Mouse (Mus musculus) heart, embryonic 13.5 days (tissue): ENCODE data around the gene E2f3. TPM values are rescaled to one million over a fixed set of nuclear protein-coding genes. Genes with fewer than 3 reads are reported as not detected.

Experiments used
- ATAC-seq: fragments of 200-750 bp; cut with Nextera tagmentation; 2 replicates; pipeline ENCODE4 v1.8.0; 2017; ENCODE audit warnings: moderate TSS enrichment; ENCODE audit not compliant: insufficient number of reproducible peaks, low FRiP score, low TSS enrichment; ENCODE audit errors: extremely low read depth
- H3K27ac ChIP-seq: fragments of 300-500 bp; sonication (generic); replicated peaks from 2 replicates; pipeline ENCODE4 v1.5.1; 2015; ENCODE audit warnings: moderate library complexity, mild to moderate bottlenecking, inconsistent platforms
- H3K27me3 ChIP-seq: fragments of 300-500 bp; sonication (generic); replicated peaks from 2 replicates; pipeline ENCODE4 v1.6.1; 2015; ENCODE audit warnings: mild to moderate bottlenecking, inconsistent platforms
- H3K36me3 ChIP-seq: fragments of 300-500 bp; sonication (generic); 2 replicates; pipeline ENCODE4 v1.6.1; 2015; ENCODE audit warnings: mild to moderate bottlenecking, inconsistent platforms
- H3K4me1 ChIP-seq: fragments of 300-500 bp; sonication (generic); 2 replicates; pipeline ENCODE4 v1.6.1; 2015; ENCODE audit warnings: inconsistent platforms
- H3K4me2 ChIP-seq: fragments of 300-500 bp; sonication (generic); 2 replicates; pipeline ENCODE4 v1.6.1; 2015; ENCODE audit warnings: inconsistent platforms, mild to moderate bottlenecking, moderate library complexity
- H3K4me3 ChIP-seq: fragments of 300-500 bp; sonication (generic); 2 replicates; pipeline ENCODE4 v1.5.1; 2015; ENCODE audit warnings: moderate library complexity, mild to moderate bottlenecking, inconsistent platforms
- H3K9ac ChIP-seq: fragments of 300-500 bp; sonication (generic); 2 replicates; pipeline ENCODE4 v1.6.1; 2015; ENCODE audit warnings: inconsistent platforms, mild to moderate bottlenecking, moderate library complexity
- H3K9me3 ChIP-seq: fragments of 300-500 bp; sonication (generic); 2 replicates; pipeline ENCODE4 v1.6.1; 2016; ENCODE audit warnings: inconsistent platforms
- WGBS: fragments of 180-500 bp; shearing (Covaris S2); methylation state at CpG from one replicate; pipeline ENCODE4 v1.1.7; 2015; ENCODE audit warnings: mixed read lengths; 5-methylcytosine and 5-hydroxymethylcytosine counted together
- polyA plus RNA-seq: library from polyadenylated mRNA; unstranded; fragments of >200 nt; fragmentation: Nextera tagmentation; extraction: Ambion mirVana; gene quantifications from 2 replicates; pipeline ENCODE4 v1.2.1, GENCODE M21; 2015

Gene E2f3
- polyA plus RNA-seq, 1 experiment from 2014 or later, result 9.1 TPM

DNA sequence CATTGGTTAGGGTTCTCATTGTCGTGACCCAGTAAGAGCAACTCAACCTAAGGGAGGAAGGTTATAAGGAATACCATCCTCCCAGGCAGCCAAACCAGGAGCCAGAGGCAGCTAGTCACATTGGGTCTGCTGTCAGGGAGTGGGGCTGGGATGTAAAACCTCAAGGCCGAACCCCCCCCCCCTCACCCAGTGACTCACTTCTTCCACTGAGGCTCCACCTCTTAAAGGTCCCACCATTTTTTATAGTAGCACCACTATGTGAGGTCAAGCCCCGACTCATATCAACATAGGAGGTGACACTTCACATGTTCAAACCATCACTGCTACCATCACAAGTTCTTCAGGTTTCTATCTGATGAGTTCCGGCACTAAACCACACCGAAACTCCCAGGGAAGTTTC lies 19.0 kb upstream of the E2f3 start:
- no peaks in the 10 kb centered on the region for H3K36me3 ChIP-seq
- H3K9ac ChIP-seq, result no peak overlapping the region
- peaks cover 23% of the 10 kb centered on the region for H3K4me1 ChIP-seq
- H3K9me3 ChIP-seq, result no peaks in the 10 kb centered on the region
- H3K27ac ChIP-seq, result no peak overlapping the region
- ATAC-seq, result no peak
- WGBS, result 79% methylated on average over 5 of the region's 5 CpGs
- H3K27me3 ChIP-seq, result no peaks in the 10 kb centered on the region
- no peak overlapping the region for H3K4me2 ChIP-seq
- no peak overlapping the region for H3K4me3 ChIP-seq

DNA sequence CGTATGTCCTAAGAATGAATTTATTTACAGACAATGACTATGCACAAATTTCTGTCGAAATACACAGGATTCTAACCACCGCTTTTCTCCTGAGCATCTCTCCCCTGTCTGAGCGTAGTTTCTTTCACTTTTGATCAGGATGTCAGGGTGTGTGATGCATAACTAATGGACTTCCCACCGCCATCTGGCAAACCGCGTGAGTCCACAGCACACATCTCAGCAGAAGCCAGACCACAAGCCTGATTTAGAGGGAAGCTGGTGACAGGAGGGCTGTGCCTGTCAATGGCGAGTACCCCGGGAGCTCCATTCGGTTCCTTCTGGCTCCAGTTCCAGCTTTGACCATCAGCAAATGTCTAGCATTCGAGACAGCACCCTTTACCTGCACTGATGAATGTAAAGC lies 17.3 kb upstream of the E2f3 start:
- no peaks in the 10 kb centered on the region for H3K36me3 ChIP-seq
- H3K9me3 ChIP-seq, result no peaks in the 10 kb centered on the region
- 47% methylated on average over 11 of the region's 11 CpGs for whole genome bisulfite sequencing
- ATAC-seq, result no peak
- peaks cover 23% of the 10 kb centered on the region for H3K4me1 ChIP-seq
- H3K4me3 ChIP-seq, result no peak overlapping the region
- H3K27ac ChIP-seq, result no peak overlapping the region
- 0 out of 2 replicates have a peak overlapping the region, but pooled peaks have one; percentile 17 for H3K9ac ChIP-seq
- H3K4me2 ChIP-seq, result 0 out of 2 replicates have a peak overlapping the region, but pooled peaks have one; percentile 14
- H3K27me3 ChIP-seq, result no peaks in the 10 kb centered on the region

DNA sequence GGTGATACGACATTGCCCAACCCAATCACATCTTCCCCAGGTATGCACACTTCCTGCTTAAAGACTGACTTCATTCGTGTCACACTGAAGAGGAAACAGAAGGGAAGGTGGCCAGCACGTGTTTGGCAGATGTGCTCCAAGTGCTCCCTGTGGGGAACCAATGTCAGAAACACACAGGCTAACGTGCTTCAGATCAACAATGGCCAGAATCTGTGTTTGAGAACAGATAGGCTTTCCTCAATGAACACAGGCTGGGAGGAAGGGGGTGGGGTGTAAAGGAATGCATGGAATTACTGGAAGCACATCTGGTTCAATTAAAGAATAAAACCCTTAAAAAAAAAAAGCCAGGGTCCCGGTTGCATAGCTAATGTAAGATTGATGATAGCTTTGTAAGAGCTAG lies 15.2 kb upstream of the E2f3 start:
- ATAC-seq, result no peak
- no peaks in the 10 kb centered on the region for H3K27me3 ChIP-seq
- no peaks in the 10 kb centered on the region for H3K36me3 ChIP-seq
- 41% methylated on average over 5 of the region's 5 CpGs for WGBS
- no peak overlapping the region for H3K27ac ChIP-seq
- peaks cover 23% of the 10 kb centered on the region for H3K4me1 ChIP-seq
- no peak overlapping the region for H3K9ac ChIP-seq
- no peaks in the 10 kb centered on the region for H3K9me3 ChIP-seq
- H3K4me3 ChIP-seq, result no peak overlapping the region
- no peak overlapping the region for H3K4me2 ChIP-seq

DNA sequence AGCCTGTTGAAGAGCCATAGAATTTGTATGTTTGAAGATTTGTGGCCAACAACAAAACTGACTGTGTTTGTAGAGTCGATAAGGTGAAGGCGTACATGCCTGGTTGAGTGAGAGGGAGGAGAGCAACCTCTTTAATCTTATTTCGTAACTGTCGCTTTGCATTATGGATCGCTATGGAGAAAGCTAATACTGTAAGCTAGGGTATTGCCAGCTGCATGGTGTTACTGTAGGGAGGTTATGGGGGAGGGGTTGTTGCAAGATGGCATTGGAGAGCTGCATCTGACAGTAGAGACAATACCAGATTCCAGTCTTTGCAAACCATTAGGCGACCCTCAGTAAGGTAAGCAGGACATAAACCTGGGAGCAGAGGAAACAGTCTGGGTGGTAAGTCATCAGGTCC lies 2.1 kb upstream of the E2f3 start:
- H3K27me3 ChIP-seq, result no peaks in the 10 kb centered on the region
- peaks cover 11% of the 10 kb centered on the region for H3K4me1 ChIP-seq
- no peak overlapping the region for H3K9ac ChIP-seq
- no peaks in the 10 kb centered on the region for H3K9me3 ChIP-seq
- H3K27ac ChIP-seq, result no peak overlapping the region
- H3K36me3 ChIP-seq, result no peaks in the 10 kb centered on the region
- no peak overlapping the region for H3K4me2 ChIP-seq
- 83% methylated on average over 6 of the region's 6 CpGs for WGBS
- no peak for ATAC-seq
- no peak overlapping the region for H3K4me3 ChIP-seq

DNA sequence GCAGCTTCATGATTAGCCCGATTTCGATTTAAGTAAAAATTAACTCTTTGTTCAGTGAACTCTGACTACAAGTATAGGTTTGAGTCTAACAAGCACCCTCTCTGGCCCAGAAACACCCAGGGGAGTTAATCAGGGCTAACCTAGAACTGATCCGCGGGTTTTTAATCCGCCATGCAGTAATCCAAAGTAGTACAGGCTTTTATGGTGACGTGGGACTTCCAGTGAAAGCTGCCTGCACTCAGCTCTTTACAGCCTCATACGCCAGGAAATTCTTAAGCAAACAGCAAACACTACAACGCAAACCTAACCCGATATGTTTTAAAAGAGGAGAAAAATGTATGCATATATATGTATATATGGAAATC lies 875 bp upstream of the E2f3 start:
- ATAC-seq, result no peak
- H3K4me1 ChIP-seq, result peaks cover 21% of the 10 kb centered on the region
- H3K36me3 ChIP-seq, result no peaks in the 10 kb centered on the region
- no peaks in the 10 kb centered on the region for H3K9me3 ChIP-seq
- H3K27ac ChIP-seq, result peak overlapping the region; percentile 85
- no peaks in the 10 kb centered on the region for H3K27me3 ChIP-seq
- H3K4me3 ChIP-seq, result peak overlapping the region; percentile 61
- peak overlapping the region; percentile 81 for H3K9ac ChIP-seq
- H3K4me2 ChIP-seq, result peak overlapping the region; percentile 78
- 14% methylated on average over 9 of the region's 9 CpGs for WGBS

DNA sequence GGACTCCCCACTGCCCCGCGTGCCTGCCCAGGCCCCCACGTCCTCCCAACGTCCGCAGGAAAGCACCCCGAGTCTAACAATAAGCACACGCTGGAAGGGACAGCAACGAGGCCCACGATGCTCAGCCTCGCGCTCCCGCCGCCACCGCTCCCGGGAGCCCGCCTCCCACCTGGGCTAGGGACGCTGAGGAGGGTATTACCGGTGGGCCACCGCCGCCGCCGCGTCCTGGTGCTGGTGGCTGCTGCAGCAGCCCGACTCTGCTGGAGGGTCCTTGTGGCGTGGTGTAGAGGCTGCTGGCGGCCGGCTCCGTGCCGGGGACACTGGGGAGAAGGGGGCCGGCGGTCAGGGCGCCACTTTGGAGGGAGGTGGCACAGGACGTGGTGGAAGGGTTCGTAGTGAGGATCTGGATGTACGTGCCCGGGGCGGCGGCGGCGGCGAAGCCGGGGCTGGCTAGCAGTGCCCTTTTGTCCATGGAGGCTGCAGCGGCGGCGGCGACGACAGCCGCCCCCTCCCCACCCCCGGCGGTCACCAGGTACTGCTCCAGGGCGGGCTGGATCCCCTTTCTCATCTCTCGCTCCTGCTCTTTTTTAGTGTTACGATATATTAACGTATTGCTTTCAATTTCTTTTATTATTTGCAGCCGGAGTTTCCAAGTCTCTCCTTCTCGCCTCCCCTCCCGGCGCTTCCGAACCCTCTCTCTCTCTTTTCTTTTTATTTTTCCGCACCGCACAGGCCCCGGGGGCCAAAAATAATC lies 585 bp downstream of the E2f3 start:
- under 1% methylated on average over 59 of the region's 62 CpGs for WGBS
- Histone ChIP-seq H3K4me2 (peak overlapping the region; percentile 88), H3K36me3 (no peaks in the 10 kb centered on the region), H3K4me3 (peak overlapping the region; percentile 99), H3K27ac (peak overlapping the region; percentile 99), H3K4me1 (peaks cover 34% of the 10 kb centered on the region), H3K9me3 (no peaks in the 10 kb centered on the region), H3K27me3 (no peaks in the 10 kb centered on the region), H3K9ac (peak overlapping the region; percentile 100)
- no peak for ATAC-seq

DNA sequence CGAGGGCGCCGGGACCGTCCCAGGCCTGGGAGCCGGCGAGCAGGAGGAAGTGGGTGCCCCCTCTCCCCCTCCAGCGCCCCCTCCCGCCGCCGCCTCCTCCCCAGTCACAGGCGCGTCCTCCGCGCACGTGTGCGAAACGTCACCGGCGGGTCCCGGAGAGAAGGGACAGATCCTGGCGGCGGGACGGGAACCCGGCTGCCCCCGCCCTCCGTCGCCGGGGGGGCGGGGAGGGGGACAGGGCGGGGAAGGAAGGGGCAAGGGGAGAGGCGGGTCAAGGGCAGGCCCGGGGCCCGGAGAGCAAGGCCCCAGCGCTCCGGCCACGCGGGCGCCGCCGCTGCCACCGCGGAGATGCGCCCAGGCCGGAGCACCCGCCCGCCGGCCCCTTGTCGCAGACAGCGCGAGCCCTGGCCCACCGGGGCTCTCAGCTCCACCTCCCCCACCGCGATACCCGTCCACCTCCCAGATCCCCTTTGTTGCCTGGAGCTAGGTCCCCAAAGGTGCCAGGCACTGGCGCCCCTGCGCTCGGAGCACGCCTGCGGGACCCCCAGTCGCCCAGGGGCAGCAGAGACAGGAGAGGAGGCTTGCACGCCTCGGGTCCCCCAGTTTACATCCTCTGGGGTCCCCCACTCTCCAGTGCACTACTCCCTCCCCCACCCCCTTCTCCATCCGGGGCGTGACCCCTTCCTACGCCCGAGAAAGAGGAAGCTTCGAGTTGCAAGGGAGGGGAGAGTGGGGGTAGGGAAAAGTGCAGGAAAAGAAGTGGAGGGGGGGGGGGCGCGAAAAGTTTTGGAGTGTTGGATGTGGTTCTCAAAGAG lies 1.4 kb downstream of the E2f3 start:
- Histone ChIP-seq H3K36me3 (no peaks in the 10 kb centered on the region), H3K4me3 (peak overlapping the region; percentile 99), H3K4me2 (peak overlapping the region; percentile 88), H3K27ac (peak overlapping the region; percentile 99), H3K4me1 (peaks cover 42% of the 10 kb centered on the region), H3K9me3 (no peaks in the 10 kb centered on the region), H3K9ac (peak overlapping the region; percentile 100), H3K27me3 (no peaks in the 10 kb centered on the region)
- peak; percentile 23; the same call in 1 of the 2 replicates for ATAC-seq
- 0% methylated on average over 45 of the region's 69 CpGs for WGBS

DNA sequence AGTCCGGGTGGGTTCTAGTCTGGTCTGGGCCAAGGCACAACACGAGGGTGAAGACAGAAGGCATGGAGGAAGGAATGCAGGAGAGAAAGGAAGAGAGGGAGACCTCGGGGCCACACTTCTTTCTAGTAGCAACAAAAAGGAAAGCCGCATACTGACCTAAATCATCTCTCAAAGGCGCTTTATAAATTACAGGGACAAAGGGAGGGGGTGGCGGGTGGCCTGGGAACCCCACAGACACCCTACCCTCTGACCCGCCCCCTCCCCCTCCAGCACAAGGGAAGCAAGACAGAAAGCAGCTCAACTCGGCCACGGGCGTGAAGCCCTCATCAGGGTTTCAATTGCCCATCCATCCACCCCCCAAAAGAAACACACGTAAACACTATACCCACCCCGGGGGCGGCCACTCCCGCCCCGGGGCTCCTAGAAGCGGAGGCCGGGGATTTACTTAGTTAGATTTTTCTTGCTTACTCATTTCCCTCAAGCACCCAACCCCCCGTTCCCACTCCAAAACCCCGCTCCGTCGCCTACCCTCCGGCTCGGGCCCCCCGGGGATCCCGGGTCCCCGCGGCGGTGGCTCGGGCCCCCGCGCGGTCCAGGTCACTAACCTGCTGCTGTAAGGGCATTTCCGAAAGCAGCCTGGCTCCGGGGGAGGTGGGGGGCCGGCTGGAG lies 2.2 kb downstream of the E2f3 start:
- Histone ChIP-seq H3K9ac (peak overlapping the region; percentile 100), H3K27me3 (no peaks in the 10 kb centered on the region), H3K36me3 (peaks cover 5% of the 10 kb centered on the region; the same call in 1 of the 2 replicates), H3K4me3 (peak overlapping the region; percentile 99), H3K9me3 (no peaks in the 10 kb centered on the region), H3K27ac (peak overlapping the region; percentile 99), H3K4me1 (peaks cover 50% of the 10 kb centered on the region), H3K4me2 (peak overlapping the region; percentile 88)
- no peak for ATAC-seq
- WGBS, result under 1% methylated on average over 35 of the region's 35 CpGs

DNA sequence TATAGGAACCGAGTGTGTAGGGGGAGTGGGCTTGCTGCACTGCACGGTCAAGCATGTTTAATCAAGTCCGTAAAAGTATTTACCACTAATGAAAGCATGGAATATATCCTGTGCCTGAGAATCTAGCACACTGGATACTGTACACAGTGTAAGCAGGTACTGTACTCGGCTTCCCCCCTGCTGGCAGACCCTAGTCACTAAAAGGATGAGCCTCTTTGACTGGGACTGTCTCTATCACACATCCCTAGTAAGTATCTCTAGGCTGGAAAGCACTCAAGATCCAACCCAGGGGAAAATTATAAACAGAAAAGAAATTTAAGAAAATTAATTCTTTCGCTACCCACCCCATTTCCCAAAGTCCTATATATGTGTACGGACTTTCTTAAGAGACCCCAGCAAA lies 2.8 kb downstream of the E2f3 start:
- Histone ChIP-seq H3K27me3 (no peaks in the 10 kb centered on the region), H3K4me2 (peak overlapping the region; percentile 88), H3K9ac (peak overlapping the region; percentile 100), H3K4me3 (peak overlapping the region; percentile 99), H3K4me1 (peaks cover 57% of the 10 kb centered on the region), H3K9me3 (no peaks in the 10 kb centered on the region), H3K27ac (peak overlapping the region; percentile 99), H3K36me3 (peaks cover 11% of the 10 kb centered on the region; the same call in 1 of the 2 replicates)
- WGBS, result 30% methylated on average over 6 of the region's 6 CpGs
- no peak for ATAC-seq

DNA sequence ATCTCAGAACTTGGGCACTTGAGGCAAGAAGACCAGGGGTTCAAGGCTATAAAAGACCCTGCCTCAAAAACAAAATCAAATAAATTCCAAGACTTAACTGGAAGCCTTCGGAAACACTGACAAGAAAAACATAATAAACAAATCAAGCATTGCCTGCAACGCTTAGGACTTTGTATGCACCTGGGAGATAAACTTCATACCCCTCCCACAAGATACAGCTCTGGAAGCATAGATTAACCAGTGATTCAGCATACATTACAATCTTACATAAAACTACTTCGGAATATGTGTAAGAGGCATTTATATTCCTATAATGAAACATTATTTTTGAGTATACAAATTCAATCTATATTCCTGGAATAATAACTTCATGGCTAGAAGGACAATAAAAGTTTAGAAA lies 3.5 kb downstream of the E2f3 start:
- 59% methylated on average over 3 of the region's 3 CpGs for WGBS
- Histone ChIP-seq H3K9ac (peak overlapping the region; percentile 42; the same call in 1 of the 2 replicates), H3K27ac (no peak overlapping the region), H3K27me3 (no peaks in the 10 kb centered on the region), H3K4me3 (no peak overlapping the region), H3K4me1 (peaks cover 62% of the 10 kb centered on the region), H3K4me2 (peak overlapping the region; percentile 88), H3K36me3 (peaks cover 17% of the 10 kb centered on the region; the same call in 1 of the 2 replicates), H3K9me3 (no peaks in the 10 kb centered on the region)
- no peak for ATAC-seq

DNA sequence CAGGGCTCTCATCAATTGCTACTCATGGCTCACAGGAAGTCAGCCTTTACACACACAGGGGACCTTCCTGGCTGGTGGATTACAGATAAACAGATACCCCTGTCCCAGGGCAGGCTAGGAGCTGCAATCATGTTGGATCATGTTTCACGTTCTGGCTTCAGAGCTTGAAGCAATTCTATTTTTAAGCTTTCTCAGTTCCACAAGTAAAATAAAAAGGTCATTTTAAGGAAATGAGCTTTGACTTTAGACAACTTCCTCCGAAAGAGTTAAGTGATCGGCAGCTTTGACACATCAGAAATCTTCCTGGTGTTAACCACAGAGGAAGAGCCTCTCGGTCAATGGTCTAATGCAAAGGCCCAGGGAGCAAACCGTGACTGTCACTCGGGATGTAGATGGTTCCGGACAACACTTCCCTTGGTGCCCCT lies 6.7 kb downstream of the E2f3 start:
- 0 out of 2 replicates have a peak overlapping the region, but pooled peaks have one; percentile 11 for H3K9ac ChIP-seq
- no peak overlapping the region for H3K4me2 ChIP-seq
- H3K4me3 ChIP-seq, result no peak overlapping the region
- no peak overlapping the region for H3K27ac ChIP-seq
- H3K27me3 ChIP-seq, result no peaks in the 10 kb centered on the region
- no peak for ATAC-seq
- H3K36me3 ChIP-seq, result peaks cover 22% of the 10 kb centered on the region; the same call in 1 of the 2 replicates
- no peaks in the 10 kb centered on the region for H3K9me3 ChIP-seq
- WGBS, result 51% methylated on average over 7 of the region's 7 CpGs
- H3K4me1 ChIP-seq, result peaks cover 74% of the 10 kb centered on the region
